Mouse (Mus musculus) MEL (cell line): ENCODE measurements at regions not wholly inside any gene's neighbourhood (a gene's known extent, or its start where the extent isn't known, plus 50 kb on each side); places are given as distances from the start of the nearest gene placed in this dataset.

Experiments
- CTCF ChIP-seq, 3 experiments: IDR thresholded peaks in 2 of 3; conservative IDR thresholded peaks in 1 of 3; 2 replicates each; pipeline ENCODE4 v1.5.1; 2011 to 2012; ENCODE audit warnings: low read length in 3 of 3, low read depth in 2 of 3, mild to moderate bottlenecking in 2 of 3, improper control_type of control experiment in 1 of 3, inconsistent platforms in 1 of 3, mixed read lengths in 1 of 3, moderate library complexity in 1 of 3; ENCODE audit not compliant: control insufficient read depth in 1 of 3, insufficient read depth in 1 of 3, poor library complexity in 1 of 3, severe bottlenecking in 1 of 3
- HCFC1 ChIP-seq: IDR thresholded peaks from 2 replicates; pipeline ENCODE4 v1.6.1; 2012; ENCODE audit warnings: low read depth, mild to moderate bottlenecking, inconsistent platforms, low read length, improper control_type of control experiment, moderate library complexity

- no peak for TF ChIP-seq CTCF (IDR thresholded peaks at IDR 0.05 in 2 of 3, conservative IDR thresholded peaks at IDR 0.05 in 1 of 3; ENCODE audit: control insufficient read depth in 1 of 3, insufficient read depth in 1 of 3, low read depth in 2 of 3, low read length in 3 of 3, poor library complexity in 1 of 3, severe bottlenecking in 1 of 3)
- TF ChIP-seq HCFC1: no peak
These were observed 704.5 kb downstream of the Car8 start for GRCm38 (mm10) chr4:7534301-7534700.
